Mouse (Mus musculus): ENCODE results near the gene Cobl.

DNA sequence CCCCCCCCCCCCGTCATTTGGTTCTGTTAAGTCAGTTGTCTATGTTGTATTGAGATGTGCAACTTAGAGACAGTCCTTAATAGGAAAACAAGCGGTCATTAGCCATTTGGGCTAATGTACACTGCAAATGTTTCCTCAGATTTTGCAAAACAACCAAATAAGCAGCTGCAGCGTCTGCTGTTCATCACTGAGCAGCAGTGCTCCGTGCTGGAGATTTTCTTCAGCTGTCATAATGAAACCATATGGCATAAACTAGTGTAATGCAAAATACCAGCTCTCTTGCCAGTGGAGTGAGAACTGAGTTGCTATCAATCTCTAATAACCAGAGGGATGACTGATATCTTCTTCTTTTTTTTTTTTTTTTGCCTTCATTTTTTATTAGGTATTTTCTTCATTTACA, 39.0 kb upstream of the Cobl start:
- TF ChIP-seq CTCF (IDR thresholded peaks at IDR 0.05; ENCODE audit: low read depth): no peak
- no peak for TF ChIP-seq EP300 (IDR thresholded peaks at IDR 0.05; ENCODE audit: low read depth)
